Mouse (Mus musculus): ENCODE data around the gene Pknox1. TPM values are rescaled to one million over a fixed set of nuclear protein-coding genes. Genes with fewer than 3 reads are reported as not detected.
A peak's percentile ranks its signal among the peaks of the same experiment; 100 is the strongest.
"Not testable (repeated sequence)": the region's sequence is repeated elsewhere in the genome, so short reads cannot be mapped to it uniquely, and the experiment has no call there.

Gene Pknox1
- polyA plus RNA-seq, 1 experiment = 15.3 TPM

DNA sequence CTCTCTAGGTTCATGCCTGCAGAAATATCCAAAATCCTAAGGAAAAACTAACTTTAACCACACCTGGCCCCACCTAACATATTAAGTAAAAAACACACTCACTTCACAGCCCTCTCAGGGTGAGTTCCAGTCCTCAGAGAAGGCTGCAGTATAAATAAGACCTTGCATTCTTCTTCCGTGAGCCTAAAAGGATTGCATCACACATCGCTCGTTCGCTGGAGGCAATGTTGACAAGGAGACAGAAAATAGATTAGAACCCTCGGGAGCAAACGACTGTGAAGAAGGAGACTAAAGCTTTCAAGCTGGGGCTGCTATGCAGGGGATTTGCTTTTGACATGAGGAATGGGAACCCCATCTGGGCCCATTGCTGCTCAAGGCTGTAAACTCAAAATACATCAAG lies 21.0 kb upstream of the Pknox1 start:
- no peaks in the 10 kb centered on the region for H3K27me3 ChIP-seq (ENCODE audit: control insufficient read depth, insufficient read depth, insufficient read length)
- TF ChIP-seq MAX (IDR thresholded peaks at IDR 0.05; ENCODE audit: low read depth) (no peak), TCF12 (IDR thresholded peaks at IDR 0.05; ENCODE audit: insufficient read depth, poor library complexity, severe bottlenecking) (no peak), MYOG (IDR thresholded peaks at IDR 0.05; ENCODE audit: control insufficient read depth in 1 of 3, insufficient read depth in 1 of 3, insufficient read length in 2 of 3, low read depth in 2 of 3) (no peak), MYOD1 (IDR thresholded peaks at IDR 0.05; ENCODE audit: control insufficient read depth in 1 of 3, insufficient read length in 2 of 3, low read depth in 2 of 3) (no peak), TCF3 (IDR thresholded peaks at IDR 0.05; ENCODE audit: insufficient read length, low read depth) (no peak), USF1 (IDR thresholded peaks at IDR 0.05; ENCODE audit: low read depth) (no peak), REST (IDR thresholded peaks at IDR 0.05; ENCODE audit: insufficient read depth, insufficient read length) (no peak), SRF (IDR thresholded peaks at IDR 0.05; ENCODE audit: control insufficient read depth, insufficient read length, low read depth) (no peak), E2F4 (IDR thresholded peaks at IDR 0.05; ENCODE audit: insufficient read depth) (no peak), POLR2A (IDR thresholded peaks at IDR 0.05; ENCODE audit: insufficient read length, low read depth) (no peak), POLR2AphosphoS2 (IDR thresholded peaks at IDR 0.05; ENCODE audit: insufficient read length, low read depth) (no peak)
- H3K36me3 ChIP-seq (ENCODE audit: control insufficient read depth, insufficient read depth) = no peaks in the 10 kb centered on the region
- no peak overlapping the region for H3ac ChIP-seq (ENCODE audit: control insufficient read depth, insufficient read length)
- no peak overlapping the region for H3K4me3 ChIP-seq
- H3K79me2 ChIP-seq (ENCODE audit: control insufficient read depth, insufficient read depth) = no peaks in the 10 kb centered on the region
- no peak overlapping the region for H3K4me2 ChIP-seq (ENCODE audit: low read depth)

DNA sequence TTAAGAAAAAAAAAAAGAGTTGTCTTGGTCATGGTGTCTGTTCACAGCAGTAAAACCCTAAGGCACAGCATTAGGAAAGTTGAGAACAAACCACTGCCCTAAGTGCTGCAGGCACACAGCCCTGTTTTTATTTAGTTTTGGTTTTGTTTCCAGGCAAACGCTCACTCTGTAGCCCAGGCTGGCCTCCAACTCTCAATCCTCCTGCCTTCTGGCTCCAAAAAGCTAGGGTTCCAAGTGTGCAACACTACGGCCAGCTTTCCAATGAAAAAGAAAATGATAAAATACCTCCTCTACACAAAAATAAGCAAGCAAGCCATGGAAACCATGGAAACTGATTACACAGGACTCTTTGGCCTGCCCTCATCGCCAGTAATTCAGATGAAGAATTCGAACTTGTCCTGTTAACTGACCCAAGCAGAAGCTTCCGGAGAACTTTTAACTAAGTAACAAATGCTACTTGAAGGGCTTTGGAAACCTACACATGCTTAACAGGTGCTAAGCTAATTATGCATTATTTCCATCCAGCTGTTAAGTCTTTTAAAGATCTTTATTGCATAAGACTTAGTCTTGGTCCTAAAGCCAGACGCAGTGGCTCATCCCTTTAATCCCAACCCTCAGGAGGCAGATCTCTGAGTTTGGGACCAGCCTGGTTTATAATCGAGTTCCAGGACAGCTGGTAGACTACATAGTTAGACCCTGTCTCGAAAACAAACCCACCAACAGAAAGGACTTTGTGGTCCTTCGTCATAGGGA lies 17.9 kb upstream of the Pknox1 start:
- no peaks in the 10 kb centered on the region for H3K27me3 ChIP-seq (ENCODE audit: control insufficient read depth, insufficient read depth, insufficient read length)
- H3K36me3 ChIP-seq (ENCODE audit: control insufficient read depth, insufficient read depth) = no peaks in the 10 kb centered on the region
- no peak overlapping the region for H3K4me3 ChIP-seq
- TF ChIP-seq CEBPB (IDR thresholded peaks at IDR 0.05; ENCODE audit: insufficient read depth, poor library complexity, severe bottlenecking) (no peak), MYOG (IDR thresholded peaks at IDR 0.05; ENCODE audit: control insufficient read depth in 1 of 3, insufficient read depth in 1 of 3, insufficient read length in 2 of 3, low read depth in 2 of 3) (no peak), TCF12 (IDR thresholded peaks at IDR 0.05; ENCODE audit: insufficient read depth, poor library complexity, severe bottlenecking) (no peak)
- H3ac ChIP-seq (ENCODE audit: control insufficient read depth, insufficient read length) = no peak overlapping the region
- no peaks in the 10 kb centered on the region for H3K79me2 ChIP-seq (ENCODE audit: control insufficient read depth, insufficient read depth)
- H3K4me2 ChIP-seq (ENCODE audit: low read depth) = no peak overlapping the region

DNA sequence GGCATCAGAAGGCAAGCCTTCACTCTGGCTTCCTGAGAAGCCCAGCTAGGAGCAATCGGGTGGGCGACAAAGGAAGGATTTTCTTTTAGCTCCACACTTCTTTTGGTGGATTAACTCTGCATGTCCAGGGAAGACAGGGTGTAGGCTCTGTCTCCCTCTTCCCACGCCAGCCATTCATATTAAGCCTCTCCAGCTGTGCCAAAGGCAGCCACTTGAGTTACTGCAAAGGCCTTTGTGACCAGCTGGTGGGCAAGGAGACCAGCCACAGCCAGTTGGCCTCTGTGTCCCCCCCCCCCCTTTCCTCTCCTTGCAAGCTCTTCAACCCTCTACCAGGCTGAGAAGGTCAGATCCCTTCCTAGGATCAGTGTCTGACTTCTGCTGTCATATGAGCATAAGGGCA lies 16.6 kb upstream of the Pknox1 start:
- no peak overlapping the region for H3K4me2 ChIP-seq (ENCODE audit: low read depth)
- H3K79me2 ChIP-seq (ENCODE audit: control insufficient read depth, insufficient read depth) = no peaks in the 10 kb centered on the region
- no peaks in the 10 kb centered on the region for H3K36me3 ChIP-seq (ENCODE audit: control insufficient read depth, insufficient read depth)
- no peak overlapping the region for H3ac ChIP-seq (ENCODE audit: control insufficient read depth, insufficient read length)
- no peak overlapping the region for H3K4me3 ChIP-seq
- TF ChIP-seq MYOD1 (IDR thresholded peaks at IDR 0.05; ENCODE audit: control insufficient read depth in 1 of 3, insufficient read length in 2 of 3, low read depth in 2 of 3) (peak in 1 of 3 experiments; percentile 48), POLR2AphosphoS2 (IDR thresholded peaks at IDR 0.05; ENCODE audit: insufficient read length, low read depth) (no peak), SRF (IDR thresholded peaks at IDR 0.05; ENCODE audit: control insufficient read depth, insufficient read length, low read depth) (no peak), REST (IDR thresholded peaks at IDR 0.05; ENCODE audit: insufficient read depth, insufficient read length) (no peak), POLR2A (IDR thresholded peaks at IDR 0.05; ENCODE audit: insufficient read length, low read depth) (no peak), MYOG (IDR thresholded peaks at IDR 0.05; ENCODE audit: control insufficient read depth in 1 of 3, insufficient read depth in 1 of 3, insufficient read length in 2 of 3, low read depth in 2 of 3) (peak in 1 of 3 experiments; percentile 33), TCF3 (IDR thresholded peaks at IDR 0.05; ENCODE audit: insufficient read length, low read depth) (no peak), CEBPB (IDR thresholded peaks at IDR 0.05; ENCODE audit: insufficient read depth, poor library complexity, severe bottlenecking) (no peak), MAX (IDR thresholded peaks at IDR 0.05; ENCODE audit: low read depth) (no peak)
- no peaks in the 10 kb centered on the region for H3K27me3 ChIP-seq (ENCODE audit: control insufficient read depth, insufficient read depth, insufficient read length)

DNA sequence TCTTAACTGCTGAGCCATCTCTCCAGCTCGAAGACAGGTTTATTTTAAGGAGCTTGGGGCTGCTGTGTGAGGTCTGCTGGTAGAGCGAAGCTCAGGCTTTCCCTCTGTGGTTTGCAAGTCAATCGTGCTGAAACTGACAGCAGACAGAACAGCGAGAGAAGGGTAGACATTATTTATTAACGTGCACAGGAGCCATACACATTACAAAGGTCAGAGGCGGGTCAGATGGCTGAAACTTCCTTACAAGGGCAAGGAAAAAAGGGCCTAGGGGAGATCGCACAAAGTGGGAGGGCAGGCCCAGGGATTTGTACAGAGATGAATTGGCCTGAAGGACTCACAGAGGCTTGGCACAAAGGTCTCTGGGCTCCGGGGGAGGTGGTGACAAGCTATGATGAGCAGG lies 15.1 kb upstream of the Pknox1 start:
- Histone ChIP-seq H3K36me3 (ENCODE audit: control insufficient read depth, insufficient read depth) (no peaks in the 10 kb centered on the region), H3K27me3 (ENCODE audit: control insufficient read depth, insufficient read depth, insufficient read length) (no peaks in the 10 kb centered on the region), H3K4me2 (ENCODE audit: low read depth) (no peak overlapping the region), H3K4me3 (no peak overlapping the region), H3ac (ENCODE audit: control insufficient read depth, insufficient read length) (no peak overlapping the region), H3K79me2 (ENCODE audit: control insufficient read depth, insufficient read depth) (no peaks in the 10 kb centered on the region)
- TF ChIP-seq POLR2A (IDR thresholded peaks at IDR 0.05; ENCODE audit: insufficient read length, low read depth) = no peak
- no peak for TF ChIP-seq MYOD1 (IDR thresholded peaks at IDR 0.05; ENCODE audit: control insufficient read depth in 1 of 3, insufficient read length in 2 of 3, low read depth in 2 of 3)
- no peak for TF ChIP-seq MYOG (IDR thresholded peaks at IDR 0.05; ENCODE audit: control insufficient read depth in 1 of 3, insufficient read depth in 1 of 3, insufficient read length in 2 of 3, low read depth in 2 of 3)
- no peak for TF ChIP-seq CEBPB (IDR thresholded peaks at IDR 0.05; ENCODE audit: insufficient read depth, poor library complexity, severe bottlenecking)
- TF ChIP-seq USF1 (IDR thresholded peaks at IDR 0.05; ENCODE audit: low read depth) = no peak
- TF ChIP-seq MAX (IDR thresholded peaks at IDR 0.05; ENCODE audit: low read depth) = no peak
- no peak for TF ChIP-seq POLR2AphosphoS2 (IDR thresholded peaks at IDR 0.05; ENCODE audit: insufficient read length, low read depth)
- TF ChIP-seq TCF3 (IDR thresholded peaks at IDR 0.05; ENCODE audit: insufficient read length, low read depth) = no peak
- TF ChIP-seq E2F4 (IDR thresholded peaks at IDR 0.05; ENCODE audit: insufficient read depth) = no peak
- TF ChIP-seq SRF (IDR thresholded peaks at IDR 0.05; ENCODE audit: control insufficient read depth, insufficient read length, low read depth) = no peak
- no peak for TF ChIP-seq REST (IDR thresholded peaks at IDR 0.05; ENCODE audit: insufficient read depth, insufficient read length)
- TF ChIP-seq TCF12 (IDR thresholded peaks at IDR 0.05; ENCODE audit: insufficient read depth, poor library complexity, severe bottlenecking) = no peak

DNA sequence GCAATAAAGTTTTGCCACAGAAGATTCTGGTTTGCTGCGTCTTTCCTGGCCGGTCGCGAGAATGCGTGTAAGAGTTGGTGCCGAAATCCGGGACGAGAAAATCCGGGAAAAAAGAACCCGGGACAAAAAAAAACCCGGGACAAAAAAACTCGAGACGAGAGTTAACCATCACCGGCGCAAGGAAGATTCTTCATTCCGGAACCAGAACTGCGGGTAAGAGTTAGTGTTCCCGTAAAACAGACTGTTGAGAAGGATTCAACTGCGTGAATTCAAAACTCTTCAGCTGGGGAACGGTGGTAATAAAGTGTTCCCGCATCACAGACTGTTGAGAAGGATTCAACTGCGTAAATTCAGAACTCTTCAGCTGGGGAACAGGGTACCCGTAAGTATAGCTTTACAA lies 11.9 kb upstream of the Pknox1 start:
- not testable (repeated sequence) for H3K27me3 ChIP-seq (ENCODE audit: control insufficient read depth, insufficient read depth, insufficient read length); H3K4me3 ChIP-seq; H3ac ChIP-seq (ENCODE audit: control insufficient read depth, insufficient read length); H3K4me2 ChIP-seq (ENCODE audit: low read depth); H3K79me2 ChIP-seq (ENCODE audit: control insufficient read depth, insufficient read depth); H3K36me3 ChIP-seq (ENCODE audit: control insufficient read depth, insufficient read depth)

Measured in myocyte (in vitro differentiated cells).